Mouse (Mus musculus) embryonic stem cell, embryonic (primary cell): ENCODE measurements around the gene Mms22l.
"Not testable (repeated sequence)": the region's sequence is repeated elsewhere in the genome, so short reads cannot be mapped to it uniquely, and the experiment has no call there.

Experiments
- CTCF ChIA-PET, 4 experiments: fragments of 300-600 bp in 2 of 4; fragments of 350-600 bp in 2 of 4; sonication (Branson Sonifier 250); formaldehyde crosslinking; loops; one replicate each; lab custom pipeline; 2022; ENCODE audit warnings: inconsistent platforms in 2 of 4; lab: Charles Lee
- POLR2A ChIA-PET, 4 experiments: fragments of 300-600 bp in 2 of 4; fragments of 350-600 bp in 2 of 4; sonication (Branson Sonifier 250); formaldehyde crosslinking; loops; one replicate each; lab custom pipeline; 2022; ENCODE audit warnings: antibody characterized with exemption in 4 of 4, inconsistent platforms in 1 of 4; lab: Charles Lee

The Mms22l gene

GRCm38 (mm10) chr4:24496116-24496952, at the start of gene Mms22l:
Gene Mms22l, plus strand, starts transcription at chr4:24496451.
- ChIA-PET CTCF (interaction anchor here in 1 of 4 experiments (1.4 kb wide), 1 partner anchor 49 kb away, joined by 3 read pairs; no protein-coding TSS in a partner anchor), POLR2A (interaction anchor here (0.6 to 2.8 kb wide), 35 partner anchors 9 to 785 kb away, joined by 3 to 16 read pairs (median 4); partner anchors contain the start of gene Ufl1 (in 1 of the 4))

GRCm38 (mm10) chr4:24484046-24484445, 12.2 kb upstream of the Mms22l start:
- CTCF ChIA-PET = not testable (repeated sequence)

DNA sequence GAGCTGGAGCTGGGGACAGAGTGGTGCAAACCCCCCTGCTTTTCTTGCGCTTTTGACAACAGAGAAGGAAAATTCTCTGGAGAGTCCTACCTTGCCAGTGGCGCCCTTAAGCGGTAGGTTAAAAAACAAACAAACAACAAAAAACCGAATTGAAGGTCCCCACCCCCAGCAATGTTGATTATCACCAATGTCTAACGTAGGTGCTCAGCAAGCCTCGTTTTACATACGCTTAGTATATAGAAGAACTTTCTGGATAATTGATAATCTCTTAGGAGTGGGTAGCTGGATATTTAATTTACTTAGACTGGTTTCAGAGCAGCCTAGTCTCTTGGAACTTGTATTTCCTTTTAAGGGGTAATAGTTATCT, 685 bp downstream of the Mms22l start:
- ChIA-PET POLR2A (interaction anchor here in 3 of 4 experiments (0.8 to 2.8 kb wide), 29 partner anchors 9 to 785 kb away, joined by 3 to 16 read pairs (median 4); partner anchors contain the start of gene Ufl1 (in 1 of the 3)), CTCF (interaction anchor here in 1 of 4 experiments (1.4 kb wide), 1 partner anchor 48 kb away, joined by 3 read pairs; no protein-coding TSS in a partner anchor)

More at GRCm38 (mm10) chr4:24484046-24484445, 12.2 kb upstream of the Mms22l start:
- POLR2A ChIA-PET = interaction anchor here in 2 of 4 experiments (1.7 to 2.2 kb wide), 2 partner anchors 12 kb away, joined by 7 to 9 read pairs; partner anchors contain the start of gene Mms22l (in 2 of the 2)

- ChIA-PET POLR2A (interaction anchor here in 2 of 4 experiments (0.7 to 3.1 kb wide), 4 partner anchors 13 to 1017 kb away, joined by 3 to 16 read pairs (median 6); partner anchors contain the start of gene Mms22l (in 1 of the 2)), CTCF (no interaction called here)
These were observed 12.9 kb downstream of the Mms22l start for GRCm38 (mm10) chr4:24509195-24509594.

DNA sequence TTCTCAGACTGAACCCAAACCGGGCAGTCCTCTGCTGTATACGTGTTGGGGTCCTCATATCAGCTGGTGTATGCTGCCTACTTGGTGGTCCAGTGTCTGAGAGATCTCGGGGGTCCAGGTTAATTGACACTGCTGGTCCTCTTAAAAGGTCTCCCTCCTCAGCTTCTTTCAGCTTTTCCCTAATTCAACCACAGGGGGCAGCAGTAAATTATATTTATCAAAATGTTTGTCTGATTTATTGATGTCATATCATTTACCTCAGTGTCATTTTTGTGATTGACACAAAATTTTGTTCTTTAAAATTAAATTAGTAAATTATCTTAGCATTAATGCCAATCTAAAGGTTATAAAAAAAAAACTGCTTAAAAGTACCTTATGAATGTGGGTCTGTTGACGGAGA, 40.7 kb downstream of the Mms22l start:
- ChIA-PET CTCF (interaction anchor here (0.6 to 1.1 kb wide), 7 partner anchors 8 to 112 kb away, joined by 3 to 12 read pairs (median 3); no protein-coding TSS in a partner anchor), POLR2A (interaction anchor here in 1 of 4 experiments (0.8 to 2.9 kb wide), 2 partner anchors 17 to 41 kb away, joined by 3 to 10 read pairs; partner anchors contain the start of gene Mms22l)

DNA sequence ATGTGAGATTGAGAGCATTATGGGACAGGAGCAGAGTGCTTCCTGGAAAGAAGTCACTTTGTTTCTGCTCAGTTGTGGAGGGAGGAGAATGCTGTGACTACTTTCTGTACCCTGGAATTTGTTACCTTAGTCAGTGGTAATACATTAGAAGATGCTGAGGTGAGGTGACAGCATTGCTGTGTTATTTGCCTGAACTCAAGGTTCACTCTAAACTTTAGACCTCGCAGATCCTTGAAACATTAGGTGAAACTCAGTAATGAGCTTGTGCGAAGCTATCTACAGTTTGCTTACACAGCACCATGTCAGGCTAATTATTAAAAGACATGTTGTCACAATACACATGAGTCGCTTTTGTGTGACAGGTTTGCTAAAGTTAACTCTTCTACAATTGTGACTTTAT, 47.2 kb downstream of the Mms22l start:
- ChIA-PET POLR2A (interaction anchor here in 2 of 4 experiments (1.3 to 1.9 kb wide), 2 partner anchors 28 to 53 kb away, joined by 3 to 4 read pairs; no protein-coding TSS in a partner anchor), CTCF (no interaction called here)

- CTCF ChIA-PET = interaction anchor here in 3 of 4 experiments (0.6 to 1.1 kb wide), 8 partner anchors 8 to 390 kb away, joined by 3 to 6 read pairs (median 3); partner anchors contain the start of gene Mms22l (in 1 of the 3)
- POLR2A ChIA-PET = interaction anchor here in 2 of 4 experiments (0.9 to 1.9 kb wide), 8 partner anchors 9 to 51 kb away, joined by 3 to 7 read pairs (median 4); partner anchors contain the start of gene Mms22l (in 1 of the 2)
These were observed 48.5 kb downstream of the Mms22l start for GRCm38 (mm10) chr4:24544677-24545151.

DNA sequence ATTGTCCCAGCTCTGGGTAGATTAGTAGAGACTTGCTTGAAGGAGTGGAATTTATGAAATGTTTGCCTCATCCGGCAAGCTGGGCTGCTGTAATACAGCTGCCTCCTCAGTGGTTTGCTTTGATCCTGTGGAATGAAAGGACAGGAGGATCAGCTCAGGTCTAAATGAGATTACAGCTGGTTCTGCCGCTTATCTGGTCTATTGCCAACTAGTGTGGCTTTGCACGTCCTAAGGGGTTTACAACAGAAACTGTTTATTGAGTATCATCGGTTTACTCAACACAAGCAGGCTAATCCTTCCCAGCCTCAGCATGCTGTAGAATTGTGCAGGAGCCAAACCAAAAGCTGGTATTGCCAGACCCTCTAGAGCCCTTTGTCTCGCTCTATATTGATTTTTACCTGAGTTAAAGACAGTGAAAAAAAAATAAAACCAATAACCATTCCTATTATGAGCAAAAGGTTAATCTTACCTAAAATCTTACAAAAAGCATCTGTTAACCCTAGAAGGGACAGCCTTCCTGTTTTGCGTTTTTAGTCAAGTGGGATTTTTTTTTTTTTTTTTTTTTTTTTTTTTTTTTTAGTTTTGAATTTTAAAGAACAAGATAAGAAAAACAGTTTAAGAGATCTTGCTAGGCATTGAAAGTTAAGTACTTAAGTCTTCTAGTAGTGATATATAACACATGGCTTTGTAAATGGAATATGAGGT, 60.0 kb downstream of the Mms22l start:
- ChIA-PET CTCF (interaction anchor here in 1 of 4 experiments (0.8 kb wide), 1 partner anchor 19 kb away, joined by 3 read pairs; no protein-coding TSS in a partner anchor), POLR2A (interaction anchor here in 2 of 4 experiments (0.7 to 3.2 kb wide), 5 partner anchors 10 to 258 kb away, joined by 3 to 14 read pairs (median 5); no protein-coding TSS in a partner anchor)

DNA sequence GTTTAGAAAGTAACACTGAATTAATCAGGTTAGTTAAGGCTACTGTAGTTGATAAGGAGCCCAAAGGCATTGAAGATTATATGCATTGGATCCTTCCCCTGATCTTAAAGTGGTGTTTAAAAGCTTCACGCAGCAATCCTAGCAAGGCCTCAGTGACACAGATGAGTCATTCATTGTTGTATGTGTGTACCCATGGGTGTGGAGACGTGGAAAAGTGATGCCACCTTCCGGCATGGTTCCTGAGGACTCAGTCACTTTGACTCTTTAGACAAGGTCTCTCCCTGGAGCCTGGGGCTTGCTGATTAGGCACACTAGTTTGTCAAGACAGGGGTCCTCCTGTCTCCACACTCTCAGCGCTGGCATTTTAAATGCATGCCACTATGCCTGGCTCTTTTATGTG, 60.9 kb downstream of the Mms22l start:
- ChIA-PET POLR2A (interaction anchor here in 2 of 4 experiments (0.7 to 3.7 kb wide), 5 partner anchors 9 to 257 kb away, joined by 3 to 20 read pairs (median 5); no protein-coding TSS in a partner anchor), CTCF (no interaction called here)

GRCm38 (mm10) chr4:24568026-24568425, 71.8 kb downstream of the Mms22l start:
- CTCF ChIA-PET = no interaction called here
- POLR2A ChIA-PET = interaction anchor here in 1 of 4 experiments (3.1 kb wide), 1 partner anchor 10 kb away, joined by 14 read pairs; no protein-coding TSS in a partner anchor

GRCm38 (mm10) chr4:24568989-24569556, 72.8 kb downstream of the Mms22l start:
- CTCF ChIA-PET = no interaction called here
- POLR2A ChIA-PET = interaction anchor here in 1 of 4 experiments (1.6 to 2.2 kb wide), 3 partner anchors 9 to 21 kb away, joined by 4 to 7 read pairs (median 6); no protein-coding TSS in a partner anchor

DNA sequence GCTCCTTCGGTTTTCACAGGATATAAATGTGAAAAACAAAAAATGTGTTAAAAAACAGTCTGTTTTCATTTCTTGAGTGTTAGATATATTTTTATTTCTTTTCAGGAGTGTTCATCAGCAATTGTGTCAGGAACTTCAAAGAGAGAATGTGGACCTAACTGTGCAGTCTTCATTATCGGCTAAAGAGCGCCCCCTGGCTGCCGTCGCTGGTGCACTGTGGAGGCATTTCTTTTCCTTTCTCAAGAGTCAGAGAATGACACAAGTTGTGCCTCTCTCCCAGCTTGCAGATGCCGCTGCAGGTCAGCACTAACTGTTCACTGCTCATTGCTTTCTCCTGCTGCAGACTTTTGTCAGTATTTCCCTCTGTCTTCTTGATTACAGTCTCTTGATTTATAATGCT, 78.0 kb downstream of the Mms22l start:
- POLR2A ChIA-PET = no interaction called here
- CTCF ChIA-PET = interaction anchor here in 2 of 4 experiments (0.6 to 0.7 kb wide), 2 partner anchors 26 to 27 kb away, joined by 3 to 6 read pairs; no protein-coding TSS in a partner anchor

- POLR2A ChIA-PET = no interaction called here
- CTCF ChIA-PET = no interaction called here
These were observed 81.3 kb downstream of the Mms22l start for GRCm38 (mm10) chr4:24577594-24577993.

DNA sequence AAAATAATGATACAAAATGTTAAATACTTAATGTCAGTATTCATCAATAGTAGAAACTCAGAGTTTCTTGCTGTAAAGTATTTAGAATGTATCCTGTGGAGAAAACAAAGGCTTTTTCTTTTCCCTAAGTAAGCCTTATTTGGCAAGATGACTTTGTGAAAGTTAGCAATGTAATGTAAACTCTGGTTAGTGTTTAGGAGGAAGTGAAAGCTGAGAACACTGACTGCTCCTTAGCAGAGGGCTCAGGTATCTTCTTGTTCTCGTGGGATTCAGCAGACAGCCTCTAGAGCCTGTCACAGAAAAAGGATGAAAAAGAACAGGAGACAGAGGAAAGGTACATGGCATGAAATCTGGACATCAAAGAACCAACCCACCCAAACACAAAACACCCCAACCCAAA, 86.0 kb downstream of the Mms22l start:
- POLR2A ChIA-PET = no interaction called here
- CTCF ChIA-PET = no interaction called here

DNA sequence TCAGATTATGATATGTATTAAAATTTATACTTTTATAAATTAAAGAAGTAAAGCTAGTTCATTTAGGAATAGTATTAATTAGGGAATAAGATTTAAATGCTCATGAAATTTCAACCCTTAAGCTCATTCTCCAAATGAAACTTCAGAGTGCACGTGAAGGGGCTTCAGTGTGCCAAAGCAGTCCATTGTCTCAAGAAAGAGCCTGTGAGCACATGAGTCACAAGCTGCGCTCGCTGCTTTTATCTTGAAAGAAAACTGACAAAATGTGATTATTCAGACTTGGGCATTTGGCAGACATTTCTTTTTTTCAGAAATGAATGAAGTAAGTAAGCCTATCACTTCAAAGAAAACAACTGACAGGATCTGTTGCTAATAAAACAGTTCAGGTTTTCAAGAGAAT, 87.7 kb downstream of the Mms22l start:
- ChIA-PET POLR2A (interaction anchor here in 1 of 4 experiments (1.2 to 1.8 kb wide), 4 partner anchors 11 to 36 kb away, joined by 3 to 6 read pairs (median 4); no protein-coding TSS in a partner anchor), CTCF (interaction anchor here in 1 of 4 experiments (1.0 kb wide), 1 partner anchor 59 kb away, joined by 3 read pairs; no protein-coding TSS in a partner anchor)

- ChIA-PET CTCF (no interaction called here), POLR2A (interaction anchor here in 1 of 4 experiments (1.1 to 1.7 kb wide), 2 partner anchors 10 to 98 kb away, joined by 4 to 9 read pairs; partner anchors contain the start of gene Mms22l)
These were observed 98.6 kb downstream of the Mms22l start for GRCm38 (mm10) chr4:24594824-24595223.

DNA sequence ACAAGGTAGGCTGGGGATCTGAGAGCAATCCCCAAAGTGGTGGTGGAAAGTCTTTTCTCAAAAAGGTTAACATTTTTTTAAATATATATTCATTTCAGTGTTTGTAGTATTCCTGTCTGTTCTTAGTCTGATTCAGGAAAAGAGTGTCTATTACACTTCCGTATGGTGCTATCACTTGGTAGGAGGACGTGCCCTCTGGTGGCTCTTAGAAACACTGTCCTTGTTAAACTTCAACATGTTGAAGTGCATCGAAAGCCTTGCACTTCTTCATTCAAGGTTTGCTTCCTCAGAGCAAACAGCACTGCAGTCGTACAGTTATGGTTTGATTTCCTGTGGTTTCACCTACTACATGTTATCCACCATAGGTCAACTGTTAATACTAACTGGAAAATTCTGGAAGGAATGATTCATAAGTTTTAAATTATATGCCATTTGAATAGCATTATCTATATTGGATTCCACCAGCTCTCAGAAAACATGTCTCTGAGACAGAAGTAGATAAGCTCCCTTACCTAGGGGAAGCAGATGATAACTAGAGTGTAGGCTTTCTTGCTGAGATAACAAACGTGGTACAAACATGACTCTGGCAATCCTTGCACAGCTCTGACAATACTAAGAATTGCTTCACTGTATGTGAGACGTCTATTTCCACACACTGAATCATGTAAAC, 100.8 kb downstream of the Mms22l start:
- POLR2A ChIA-PET = interaction anchor here in 1 of 4 experiments (0.6 to 1.7 kb wide), 6 partner anchors 10 to 320 kb away, joined by 3 to 7 read pairs (median 3); partner anchors contain the start of gene Mms22l
- CTCF ChIA-PET = interaction anchor here in 2 of 4 experiments (0.6 to 0.7 kb wide), 3 partner anchors 33 to 359 kb away, joined by 6 to 10 read pairs (median 6); no protein-coding TSS in a partner anchor
